Comparison of ENCODE assay signal across 33 mouse cellular contexts in genomic region chr5:90504742-90505141, GRCm38 (mm10). TPM values are rescaled to one million over a fixed set of nuclear protein-coding genes. Genes with fewer than 3 reads are reported as not detected.
A peak's percentile ranks its signal among the peaks of the same experiment; 100 is the strongest.
DNase-seq lines count a peak whose midpoint lies in the region; ATAC-seq and TF ChIP-seq lines count a peak whose summit lies in the region.
"Had no signal": no experiment of that assay in that cellular context is flagged by ENCODE, and none has a peak within 500 bp of the region (broad histone marks: within the 10 kb centered on the region; RNA-seq: fewer than 3 reads in every experiment).

No protein-coding gene starts in this region.

- peak; percentile 84 for ATAC-seq in common myeloid progenitor, adult 5-6 weeks (replicated peaks; ENCODE audit: low read depth, poor library complexity, severe bottlenecking)
- ATAC-seq in megakaryocyte-erythroid progenitor cell, adult 5-6 weeks (replicated peaks; ENCODE audit: low FRiP score, low TSS enrichment, poor library complexity, severe bottlenecking): peak; percentile 14; the same call in 1 of the 2 replicates
- ATAC-seq: activated CD4-positive, CD25-positive, alpha-beta regulatory T cell, adult 4 months; hindbrain, postnatal 0 days; intestine, embryonic 16.5 days; midbrain, embryonic 15.5 days had no signal

- peaks cover 5% of the 10 kb centered on the region for H3K4me1 ChIP-seq in testis, adult 2 months (ENCODE audit: control insufficient read depth, insufficient read depth, low read length)
- H3K4me1 ChIP-seq: heart, embryonic 12.5 days; liver, embryonic 13.5 days; midbrain, embryonic 15.5 days; neural tube, embryonic 12.5 days had no signal

- H3K27me3 ChIP-seq in testis, adult 2 months (ENCODE audit: control insufficient read depth, insufficient read depth, low read length): no peaks in the 10 kb centered on the region
- H3K27me3 ChIP-seq: heart, embryonic 12.5 days; liver, embryonic 13.5 days; midbrain, embryonic 15.5 days; neural tube, embryonic 12.5 days had no signal

- H3K4me3 ChIP-seq in testis, adult 2 months (ENCODE audit: control insufficient read depth, low read depth, low read length): peak overlapping the region; percentile 48
- H3K4me3 ChIP-seq: heart, embryonic 12.5 days; liver, embryonic 13.5 days; midbrain, embryonic 15.5 days; neural tube, embryonic 12.5 days had no signal

- no peak for TF ChIP-seq CTCF in testis, adult 2 months (IDR thresholded peaks at IDR 0.05; ENCODE audit: control insufficient read depth, insufficient read depth, insufficient replicate concordance, low read depth, low read length)

- TF ChIP-seq POLR2A in testis, adult 2 months (IDR thresholded peaks at IDR 0.05; ENCODE audit: control insufficient read depth, low read depth, low read length): no peak

- H3K36me3 ChIP-seq in testis, adult 2 months (ENCODE audit: control insufficient read depth, insufficient read depth, low read length): no peaks in the 10 kb centered on the region
- H3K36me3 ChIP-seq: heart, embryonic 12.5 days; liver, embryonic 13.5 days; midbrain, embryonic 15.5 days; neural tube, embryonic 12.5 days had no signal

- no peak overlapping the region for H3K27ac ChIP-seq in testis, adult 2 months (ENCODE audit: control insufficient read depth, insufficient read depth, low read depth, low read length)
- H3K27ac ChIP-seq: hindbrain, postnatal 0 days; liver, embryonic 13.5 days; midbrain, embryonic 15.5 days; neural tube, embryonic 12.5 days had no signal

- DNase-seq in testis, postnatal 14 days (ENCODE audit: low spot score): no peak
- DNase-seq in left cerebral cortex, postnatal 25 days (ENCODE audit: low spot score in 2 of 2): no peak
- no peak for DNase-seq in layer of hippocampus, adult 18-20 months (ENCODE audit: low spot score in 2 of 2)
- DNase-seq in cerebellum, postnatal 25 days: no peak
- DNase-seq: adrenal gland, adult 8-10 months; cerebellum, adult 2 months; heart, adult 11 months; heart, postnatal 10 days; kidney, adult 9 months; kidney, postnatal 25 days; layer of hippocampus, postnatal 36 days; liver, embryonic 13.5 days; lung, adult 2 months; lung, postnatal 14 days; retina, postnatal 1 day; right cerebral cortex, postnatal 25 days; thymus, postnatal 14 days had no signal

- intact Hi-C loops in left cerebral cortex, postnatal 25 days (cut with DNase I): loop anchor here (5.0 to 10.0 kb wide), 2 partner anchors 83 to 150 kb away; no protein-coding TSS in a partner anchor

RNA-seq across cellular contexts. Expression of gene Afm, which starts 14.0 kb away (rescaled TPM):
- polyA plus RNA-seq in testis, adult 2 months (2012; rRNA removed): 0.99 and 1.3 TPM in 2 replicates
- not detected in 2 replicates for total RNA-seq in common myeloid progenitor, adult 5-6 weeks (2017)
- total RNA-seq in megakaryocyte-erythroid progenitor cell, adult 5-6 weeks (2014; fragmentation: Nextera tagmentation): not detected in 2 replicates
- not detected in 2 replicates for total RNA-seq in megakaryocyte-erythroid progenitor cell, adult 5-6 weeks (2017)
- not detected for total RNA-seq in left cerebral cortex, postnatal 25 days (2021)
- not detected for total RNA-seq in layer of hippocampus, adult 18-20 months (2021)
- total RNA-seq: heart, postnatal 10 days; hindbrain, postnatal 0 days; layer of hippocampus, postnatal 36 days; left cerebral cortex, postnatal 36 days had no signal
- polyA plus RNA-seq: cerebellum, adult 2 months; embryonic facial prominence, embryonic 11.5 days; forebrain, embryonic 11.5 days; hindbrain, embryonic 11.5 days; hindbrain, postnatal 0 days; limb, embryonic 14.5 days; lung, adult 2 months; midbrain, embryonic 15.5 days; neural tube, embryonic 12.5 days had no signal

RNA-seq across cellular contexts. Expression of gene Afp, which starts 14.2 kb away (rescaled TPM):
- 0.13 and 0.21 TPM in 2 replicates for polyA plus RNA-seq in testis, adult 2 months (2012; rRNA removed)
- total RNA-seq in common myeloid progenitor, adult 5-6 weeks (2017): 0.19 and 0.59 TPM in 2 replicates
- 1.4 TPM in 1 of 2 replicates, not detected in the other for total RNA-seq in megakaryocyte-erythroid progenitor cell, adult 5-6 weeks (2014; fragmentation: Nextera tagmentation)
- 0.42 TPM in 1 of 2 replicates, not detected in the other for total RNA-seq in megakaryocyte-erythroid progenitor cell, adult 5-6 weeks (2017)
- not detected for total RNA-seq in left cerebral cortex, postnatal 25 days (2021)
- not detected for total RNA-seq in layer of hippocampus, adult 18-20 months (2021)
- total RNA-seq: adrenal gland, adult 8-10 months; gastrocnemius, adult 8-10 months; heart, postnatal 10 days; layer of hippocampus, postnatal 36 days; left cerebral cortex, postnatal 36 days had no signal
- polyA plus RNA-seq: hindbrain, embryonic 11.5 days had no signal

RNA-seq across cellular contexts. Expression of gene Alb, which starts 44.0 kb away (rescaled TPM):
- polyA plus RNA-seq in testis, adult 2 months (2012; rRNA removed): 0.07 and 0.22 TPM in 2 replicates
- total RNA-seq in common myeloid progenitor, adult 5-6 weeks (2017): not detected in 2 replicates
- total RNA-seq in megakaryocyte-erythroid progenitor cell, adult 5-6 weeks (2014; fragmentation: Nextera tagmentation): not detected in 2 replicates
- not detected in 2 replicates for total RNA-seq in megakaryocyte-erythroid progenitor cell, adult 5-6 weeks (2017)
- total RNA-seq in left cerebral cortex, postnatal 25 days (2021): not detected
- not detected for total RNA-seq in layer of hippocampus, adult 18-20 months (2021)
- total RNA-seq: layer of hippocampus, postnatal 36 days; left cerebral cortex, postnatal 36 days had no signal
- polyA plus RNA-seq: activated CD4-positive, CD25-positive, alpha-beta regulatory T cell, adult 4 months; forebrain, embryonic 11.5 days; hindbrain, embryonic 11.5 days; hindbrain, postnatal 0 days had no signal

RNA-seq across cellular contexts. Expression of gene 5830473C10Rik, which starts 56.2 kb away (rescaled TPM):
- polyA plus RNA-seq in testis, adult 2 months (2012; rRNA removed): 0.12 TPM in 1 of 2 replicates, not detected in the other
- total RNA-seq in common myeloid progenitor, adult 5-6 weeks (2017): 0.09 TPM in 1 of 2 replicates, not detected in the other
- not detected in 2 replicates for total RNA-seq in megakaryocyte-erythroid progenitor cell, adult 5-6 weeks (2014; fragmentation: Nextera tagmentation)
- not detected in 2 replicates for total RNA-seq in megakaryocyte-erythroid progenitor cell, adult 5-6 weeks (2017)
- under 1 TPM in 1 of 2 experiments, not detected in 1; 0.37 TPM for total RNA-seq in left cerebral cortex, postnatal 25 days (2021)
- not detected for total RNA-seq in layer of hippocampus, adult 18-20 months (2021)
- total RNA-seq: adrenal gland, adult 8-10 months; gastrocnemius, adult 8-10 months; heart, postnatal 10 days; hindbrain, postnatal 0 days; layer of hippocampus, postnatal 36 days had no signal
- polyA plus RNA-seq: activated CD4-positive, CD25-positive, alpha-beta regulatory T cell, adult 4 months; cerebellum, adult 2 months; embryonic facial prominence, embryonic 11.5 days; forebrain, embryonic 11.5 days; heart, embryonic 12.5 days; hindbrain, embryonic 11.5 days; lung, adult 2 months; neural tube, embryonic 12.5 days; spleen, adult 2 months had no signal
